Comparison of ENCODE assay signal across 14 mouse cellular contexts in the genomic region with DNA sequence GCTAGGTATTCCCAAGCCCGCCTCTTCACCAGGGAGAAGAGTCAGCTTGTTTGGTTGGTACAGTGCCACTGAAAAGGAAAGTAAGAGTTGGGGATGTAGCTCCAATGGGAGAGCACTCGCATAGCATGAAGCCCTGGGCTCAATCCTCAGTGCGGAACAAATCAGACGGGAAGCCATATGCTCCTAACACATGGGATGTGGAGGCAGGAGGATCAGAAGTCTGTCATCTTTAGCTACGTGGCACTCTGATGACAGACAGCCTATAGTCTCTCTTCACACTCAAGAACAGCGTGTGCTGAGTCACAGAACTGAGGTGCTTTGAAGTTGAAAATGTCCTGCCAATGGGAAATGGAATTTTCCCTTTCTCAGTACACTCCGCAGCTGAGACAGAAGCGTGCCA. TPM values are rescaled to one million over a fixed set of nuclear protein-coding genes. Genes with fewer than 3 reads are reported as not detected.
DNase-seq lines count a peak whose midpoint lies in the region; ATAC-seq and TF ChIP-seq lines count a peak whose summit lies in the region.
"Had no signal": no experiment of that assay in that cellular context is flagged by ENCODE, and none has a peak within 500 bp of the region (broad histone marks: within the 10 kb centered on the region; RNA-seq: fewer than 3 reads in every experiment).

No protein-coding gene starts in this region.

- peak; percentile 53 for DNase-seq in left cerebral cortex, adult 11 months (ENCODE audit: low spot score)
- DNase-seq in left cerebral cortex, postnatal 4 days: no peak
- peak; percentile 42 for DNase-seq in brain, embryonic 18.5 days (ENCODE audit: low read depth, low spot score)
- DNase-seq in layer of hippocampus, adult 2 months (ENCODE audit: low spot score in 2 of 2): peak; percentile 77 to 92
- peak; percentile 59 for DNase-seq in left cerebral cortex, postnatal 36 days (ENCODE audit: low spot score in 2 of 2)
- DNase-seq in gastrocnemius, postnatal 25 days: no peak
- DNase-seq: adrenal gland, adult 8-10 months; cerebellum, postnatal 36 days; kidney, adult 2 months; lung, postnatal 4 days; thymus, postnatal 4 days had no signal

- intact Hi-C loops in left cerebral cortex, postnatal 4 days (cut with DNase I): no loop called here
- intact Hi-C loops in left cerebral cortex, postnatal 36 days (cut with DNase I): loop anchor here (10.0 kb wide), 1 partner anchor 306 kb away; no protein-coding TSS in a partner anchor

- peak overlapping the region; percentile 91 for H3K27ac ChIP-seq in layer of hippocampus, adult 2 months
- H3K27ac ChIP-seq: liver, embryonic 15.5 days had no signal

- TF ChIP-seq CTCF in layer of hippocampus, adult 2 months (conservative IDR thresholded peaks at IDR 0.05): no peak

- no peak overlapping the region for H3K4me3 ChIP-seq in layer of hippocampus, adult 2 months
- H3K4me3 ChIP-seq: liver, embryonic 15.5 days had no signal

- no peak for ATAC-seq in granulocyte monocyte progenitor cell, adult 5-6 weeks (replicated peaks; ENCODE audit: poor library complexity, severe bottlenecking)
- ATAC-seq: Patski had no signal

RNA-seq across cellular contexts. Expression of a gene that starts 31.0 kb away (rescaled TPM):
- 1 to 10 TPM; 1.9 to 2.2 TPM for total RNA-seq in left cerebral cortex, postnatal 4 days (2021)
- total RNA-seq in layer of hippocampus, adult 2 months (2021): 1 to 10 TPM; 1.9 to 2.9 TPM
- 1 to 10 TPM; 2.7 to 3.0 TPM for total RNA-seq in left cerebral cortex, postnatal 36 days (2021)
- 1 to 10 TPM; 1.2 TPM for total RNA-seq in gastrocnemius, postnatal 25 days (2021)
- 102 and 121 TPM in 2 replicates for total RNA-seq in granulocyte monocyte progenitor cell, adult 5-6 weeks (2014; fragmentation: Nextera tagmentation)
- 118 and 136 TPM in 2 replicates for total RNA-seq in granulocyte monocyte progenitor cell, adult 5-6 weeks (2017)

Comparison
In these comparisons a context has a peak if more than half of its experiments do, and no peak if none do; other contexts are left out.
1. DNase-seq: peak in left cerebral cortex, adult 11 months (single experiment), brain, embryonic 18.5 days (single experiment), layer of hippocampus, adult 2 months (2 of 2) and left cerebral cortex, postnatal 36 days (2 of 2); none in left cerebral cortex, postnatal 4 days (single experiment) and gastrocnemius, postnatal 25 days (single experiment).
2. RNA of a gene that starts 31.0 kb away (total RNA-seq): 102 to 136 TPM in granulocyte monocyte progenitor cell, adult 5-6 weeks; 2.7 to 3.0 TPM in left cerebral cortex, postnatal 36 days, 1.9 to 2.9 TPM in layer of hippocampus, adult 2 months, 1.9 to 2.2 TPM in left cerebral cortex, postnatal 4 days and 1.2 TPM in gastrocnemius, postnatal 25 days; every median in the first group is over 10 times any median in the second.